Mouse (Mus musculus) layer of hippocampus, adult 9-11 months (tissue): ENCODE measurements around the gene Tppp3.

Experiments used
- DNase-seq: peaks from one replicate; pipeline ENCODE4 v3.0.0; 2022

Tppp3 gene

GRCm38 (mm10) chr8:105466246-105466645, 5.1 kb downstream of the Tppp3 start:
- no peak for DNase-seq

- DNase-seq = no peak
Measured at GRCm38 (mm10) chr8:105464595-105464994, 6.7 kb downstream of the Tppp3 start.

- DNase-seq = no peak
Measured at GRCm38 (mm10) chr8:105461085-105461803, 10.1 kb downstream of the Tppp3 start.

- DNase-seq = no peak
Measured at GRCm38 (mm10) chr8:105455218-105455617, 16.1 kb downstream of the Tppp3 start.

- no peak for DNase-seq
Measured at GRCm38 (mm10) chr8:105454088-105454487, 17.2 kb downstream of the Tppp3 start.

- no peak for DNase-seq
Measured at GRCm38 (mm10) chr8:105453296-105453695, 18.0 kb downstream of the Tppp3 start.

GRCm38 (mm10) chr8:105451903-105452603, 19.3 kb downstream of the Tppp3 start:
- no peak for DNase-seq

- DNase-seq = no peak
Measured at GRCm38 (mm10) chr8:105450977-105451376, 20.3 kb downstream of the Tppp3 start.

- DNase-seq = no peak
Measured at GRCm38 (mm10) chr8:105448596-105448995, 22.7 kb downstream of the Tppp3 start.

GRCm38 (mm10) chr8:105448188-105448587, 23.1 kb downstream of the Tppp3 start:
- no peak for DNase-seq

GRCm38 (mm10) chr8:105446127-105446552, 25.2 kb downstream of the Tppp3 start:
- no peak for DNase-seq

GRCm38 (mm10) chr8:105445296-105446126, 25.8 kb downstream of the Tppp3 start:
- DNase-seq = peak; percentile 65

- no peak for DNase-seq
Measured at GRCm38 (mm10) chr8:105442661-105443060, 28.7 kb downstream of the Tppp3 start.

GRCm38 (mm10) chr8:105441433-105441832, 29.9 kb downstream of the Tppp3 start:
- DNase-seq = no peak

- DNase-seq = no peak
Measured at GRCm38 (mm10) chr8:105438865-105439264, 32.5 kb downstream of the Tppp3 start.

GRCm38 (mm10) chr8:105437078-105437748, 34.1 kb downstream of the Tppp3 start:
- DNase-seq = no peak

- no peak for DNase-seq
Measured at GRCm38 (mm10) chr8:105436218-105436617, 35.1 kb downstream of the Tppp3 start.

GRCm38 (mm10) chr8:105434136-105434535, 37.2 kb downstream of the Tppp3 start:
- DNase-seq = no peak

- DNase-seq = no peak
Measured at GRCm38 (mm10) chr8:105433511-105433910, 37.8 kb downstream of the Tppp3 start.

- no peak for DNase-seq
Measured at GRCm38 (mm10) chr8:105433021-105433420, 38.3 kb downstream of the Tppp3 start.

GRCm38 (mm10) chr8:105431743-105432515, 39.4 kb downstream of the Tppp3 start:
- DNase-seq = no peak

- DNase-seq = no peak
Measured at GRCm38 (mm10) chr8:105426878-105427277, 44.4 kb downstream of the Tppp3 start.
